Mouse (Mus musculus): ENCODE data around the gene Zfp467. TPM values are rescaled to one million over a fixed set of nuclear protein-coding genes. Genes with fewer than 3 reads are reported as not detected.
A peak's percentile ranks its signal among the peaks of the same experiment; 100 is the strongest.

The Zfp467 gene
- polyA plus RNA-seq, 1 experiment from 2014 or later = 30.2 TPM

- no peaks in the 10 kb centered on the region for H3K9me3 ChIP-seq
- no peak overlapping the region for H3K4me3 ChIP-seq
- peaks cover 22% of the 10 kb centered on the region for H3K4me1 ChIP-seq
- no peak overlapping the region for H3K9ac ChIP-seq
- no peak overlapping the region for H3K27ac ChIP-seq
- peaks cover 14% of the 10 kb centered on the region for H3K36me3 ChIP-seq
- no peak overlapping the region for H3K4me2 ChIP-seq
- H3K27me3 ChIP-seq = no peaks in the 10 kb centered on the region
- WGBS = 97% methylated on average over 5 of the region's 5 CpGs
- ATAC-seq (ENCODE audit: insufficient number of reproducible peaks, insufficient read depth, low FRiP score, low TSS enrichment, low read depth) = no peak
These were observed 45.7 kb downstream of the Zfp467 start for GRCm38 (mm10) chr6:48399906-48400305.

GRCm38 (mm10) chr6:48397336-48397735, 48.3 kb downstream of the Zfp467 start:
- H3K9ac ChIP-seq = 0 out of 2 replicates have a peak overlapping the region, but pooled peaks have one; percentile 40
- no peak overlapping the region for H3K27ac ChIP-seq
- no peaks in the 10 kb centered on the region for H3K9me3 ChIP-seq
- H3K36me3 ChIP-seq = no peaks in the 10 kb centered on the region
- WGBS = 58% methylated on average over 4 of the region's 4 CpGs
- H3K4me1 ChIP-seq = peaks cover 22% of the 10 kb centered on the region
- H3K27me3 ChIP-seq = no peaks in the 10 kb centered on the region
- peak overlapping the region; percentile 79; the same call in 1 of the 2 replicates for H3K4me2 ChIP-seq
- ATAC-seq (ENCODE audit: insufficient number of reproducible peaks, insufficient read depth, low FRiP score, low TSS enrichment, low read depth) = no peak
- 0 out of 2 replicates have a peak overlapping the region, but pooled peaks have one; percentile 84 for H3K4me3 ChIP-seq

GRCm38 (mm10) chr6:48396686-48397085, 48.9 kb downstream of the Zfp467 start:
- no peaks in the 10 kb centered on the region for H3K36me3 ChIP-seq
- H3K4me1 ChIP-seq = peaks cover 22% of the 10 kb centered on the region
- peak overlapping the region; percentile 92 for H3K9ac ChIP-seq
- no peak for ATAC-seq (ENCODE audit: insufficient number of reproducible peaks, insufficient read depth, low FRiP score, low TSS enrichment, low read depth)
- no peak overlapping the region for H3K27ac ChIP-seq
- no peaks in the 10 kb centered on the region for H3K27me3 ChIP-seq
- no peaks in the 10 kb centered on the region for H3K9me3 ChIP-seq
- 96% methylated on average over 1 of the region's 1 CpGs for WGBS
- peak overlapping the region; percentile 79 for H3K4me2 ChIP-seq
- H3K4me3 ChIP-seq = peak overlapping the region; percentile 84

- ATAC-seq (ENCODE audit: insufficient number of reproducible peaks, insufficient read depth, low FRiP score, low TSS enrichment, low read depth) = no peak
- H3K27me3 ChIP-seq = no peaks in the 10 kb centered on the region
- no peaks in the 10 kb centered on the region for H3K9me3 ChIP-seq
- peak overlapping the region; percentile 92 for H3K9ac ChIP-seq
- peak overlapping the region; percentile 76 for H3K27ac ChIP-seq
- H3K4me3 ChIP-seq = peak overlapping the region; percentile 84
- WGBS = 28% methylated on average over 15 of the region's 15 CpGs
- H3K36me3 ChIP-seq = no peaks in the 10 kb centered on the region
- peaks cover 22% of the 10 kb centered on the region for H3K4me1 ChIP-seq
- peak overlapping the region; percentile 79 for H3K4me2 ChIP-seq
These were observed 49.5 kb downstream of the Zfp467 start for GRCm38 (mm10) chr6:48396008-48396595.

- Histone ChIP-seq H3K4me2 (peak within 1 kb of the TSS; percentile 79), H3K9me3 (no peaks in the 10 kb centered on the region), H3K4me3 (peak within 1 kb of the TSS; percentile 84), H3K27ac (peak within 1 kb of the TSS; percentile 76), H3K36me3 (no peaks in the 10 kb centered on the region), H3K9ac (peak within 1 kb of the TSS; percentile 92), H3K4me1 (peaks cover 22% of the 10 kb centered on the region), H3K27me3 (no peaks in the 10 kb centered on the region)
- peak; percentile 94 for ATAC-seq (ENCODE audit: insufficient number of reproducible peaks, insufficient read depth, low FRiP score, low TSS enrichment, low read depth)
- WGBS = under 1% methylated on average over 65 of the region's 65 CpGs
These were observed 50.3 kb downstream of the Zfp467 start, which contains the start of gene Krba1 for GRCm38 (mm10) chr6:48395105-48396007. Krba1 (plus strand) TSS chr6:48395586.

- H3K9ac ChIP-seq = no peak overlapping the region
- no peaks in the 10 kb centered on the region for H3K27me3 ChIP-seq
- H3K4me2 ChIP-seq = no peak overlapping the region
- no peaks in the 10 kb centered on the region for H3K9me3 ChIP-seq
- no peak overlapping the region for H3K27ac ChIP-seq
- no peaks in the 10 kb centered on the region for H3K36me3 ChIP-seq
- peaks cover 22% of the 10 kb centered on the region for H3K4me1 ChIP-seq
- no peak for ATAC-seq (ENCODE audit: insufficient number of reproducible peaks, insufficient read depth, low FRiP score, low TSS enrichment, low read depth)
- no peak overlapping the region for H3K4me3 ChIP-seq
These were observed 51.8 kb downstream of the Zfp467 start for GRCm38 (mm10) chr6:48393811-48394210.

GRCm38 (mm10) chr6:48388221-48388620, 57.4 kb downstream of the Zfp467 start:
- 54% methylated on average over 3 of the region's 3 CpGs for WGBS
- Histone ChIP-seq H3K4me2 (no peak overlapping the region), H3K36me3 (no peaks in the 10 kb centered on the region), H3K27me3 (no peaks in the 10 kb centered on the region), H3K9ac (no peak overlapping the region), H3K4me1 (no peaks in the 10 kb centered on the region), H3K4me3 (no peak overlapping the region), H3K27ac (no peak overlapping the region), H3K9me3 (no peaks in the 10 kb centered on the region)
- no peak for ATAC-seq (ENCODE audit: insufficient number of reproducible peaks, insufficient read depth, low FRiP score, low TSS enrichment, low read depth)

Small RNAs within 50 kb of the gene (microRNA-seq; reads per million reads assigned to microRNA genes)
- gene Gm24325 = not detected

Other genes starting within 250 kb of the Zfp467 start
- gene Krba1, start 50.2 kb downstream of the Zfp467 start, polyA plus RNA-seq (2015; fragmentation: Nextera tagmentation; extraction: Ambion mirVana) = 25.8 and 28.0 TPM in 2 replicates
- gene Sspo, start 2.4 kb upstream of the Zfp467 start, polyA plus RNA-seq (2015; fragmentation: Nextera tagmentation; extraction: Ambion mirVana) = 0.25 and 0.46 TPM in 2 replicates
- 13.4 and 13.9 TPM in 2 replicates for gene Atp6v0e2, start 91.8 kb upstream of the Zfp467 start, polyA plus RNA-seq (2015; fragmentation: Nextera tagmentation; extraction: Ambion mirVana)
- 10.5 and 10.8 TPM in 2 replicates for gene Lrrc61, start 109.0 kb upstream of the Zfp467 start, polyA plus RNA-seq (2015; fragmentation: Nextera tagmentation; extraction: Ambion mirVana)
- 4.5 and 5.5 TPM in 2 replicates for gene Rarres2, start 127.0 kb upstream of the Zfp467 start, polyA plus RNA-seq (2015; fragmentation: Nextera tagmentation; extraction: Ambion mirVana)
- not detected in 2 replicates for gene Gm45021, start 143.8 kb upstream of the Zfp467 start, polyA plus RNA-seq (2015; fragmentation: Nextera tagmentation; extraction: Ambion mirVana)
- 23.0 and 24.2 TPM in 2 replicates for gene Repin1, start 148.1 kb upstream of the Zfp467 start, polyA plus RNA-seq (2015; fragmentation: Nextera tagmentation; extraction: Ambion mirVana)
- 1.2 TPM in 1 of 2 replicates, not detected in the other for gene Gm44965, start 148.1 kb upstream of the Zfp467 start, polyA plus RNA-seq (2015; fragmentation: Nextera tagmentation; extraction: Ambion mirVana)
- gene Zfp775, start 156.2 kb upstream of the Zfp467 start, polyA plus RNA-seq (2015; fragmentation: Nextera tagmentation; extraction: Ambion mirVana) = 5.4 and 9.8 TPM in 2 replicates
- gene AI854703, start 180.9 kb upstream of the Zfp467 start, polyA plus RNA-seq (2015; fragmentation: Nextera tagmentation; extraction: Ambion mirVana) = 1.3 and 1.5 TPM in 2 replicates
- gene Gimap8, start 201.4 kb upstream of the Zfp467 start, polyA plus RNA-seq (2015; fragmentation: Nextera tagmentation; extraction: Ambion mirVana) = 0.46 and 0.98 TPM in 2 replicates
- 13.6 and 17.1 TPM in 2 replicates for gene Gimap9, start 230.3 kb upstream of the Zfp467 start, polyA plus RNA-seq (2015; fragmentation: Nextera tagmentation; extraction: Ambion mirVana)
- 10.9 and 11.4 TPM in 2 replicates for gene Gimap4, start 238.7 kb upstream of the Zfp467 start, polyA plus RNA-seq (2015; fragmentation: Nextera tagmentation; extraction: Ambion mirVana)

Measured in embryonic facial prominence, embryonic 13.5 days (tissue).